Mouse (Mus musculus) hindbrain, embryonic 16.5 days (tissue): Measurements from ENCODE around the gene Sqstm1. TPM values are rescaled to one million over a fixed set of nuclear protein-coding genes. Genes with fewer than 3 reads are reported as not detected.

Experiments used
- ATAC-seq: fragments of 200-750 bp; cut with Nextera tagmentation; 2 replicates; pipeline ENCODE4 v1.8.0; 2017; ENCODE audit warnings: moderate TSS enrichment, moderate library complexity
- H3K27ac ChIP-seq: fragments of 300-500 bp; sonication (generic); 2 replicates; pipeline ENCODE4 v1.5.1; 2014; ENCODE audit warnings: low read depth, mild to moderate bottlenecking, control low read depth, low read length, moderate library complexity
- H3K27me3 ChIP-seq: fragments of 300-500 bp; sonication (generic); replicated peaks from 2 replicates; pipeline ENCODE4 v1.6.1; 2014; ENCODE audit warnings: low read length; ENCODE audit not compliant: control insufficient read depth, insufficient read depth
- H3K36me3 ChIP-seq: fragments of 300-500 bp; sonication (generic); 2 replicates; pipeline ENCODE4 v1.6.1; 2014; ENCODE audit warnings: mild to moderate bottlenecking, low read length, moderate library complexity, mixed read lengths; ENCODE audit not compliant: control insufficient read depth, insufficient read depth
- H3K4me1 ChIP-seq: fragments of 300-500 bp; sonication (generic); 2 replicates; pipeline ENCODE4 v1.6.1; 2014; ENCODE audit warnings: low read depth, low read length; ENCODE audit not compliant: control insufficient read depth, insufficient read depth
- H3K4me2 ChIP-seq: fragments of 300-500 bp; sonication (generic); 2 replicates; pipeline ENCODE4 v1.6.1; 2014; ENCODE audit warnings: mild to moderate bottlenecking, low read length, control low read depth, moderate library complexity
- H3K4me3 ChIP-seq: fragments of 300-500 bp; sonication (generic); 2 replicates; pipeline ENCODE4 v1.5.1; 2014; ENCODE audit warnings: mild to moderate bottlenecking, low read length, control low read depth, moderate library complexity
- H3K9ac ChIP-seq: fragments of 300-500 bp; sonication (generic); 2 replicates; pipeline ENCODE4 v1.6.1; 2014; ENCODE audit warnings: low read depth, mild to moderate bottlenecking, control low read depth, low read length, moderate library complexity
- H3K9me3 ChIP-seq: fragments of 300-500 bp; sonication (generic); 2 replicates; pipeline ENCODE4 v1.6.1; 2014; ENCODE audit warnings: mild to moderate bottlenecking, low read length, moderate library complexity; ENCODE audit not compliant: control insufficient read depth
- WGBS: fragments of 180-500 bp; shearing (Covaris S2); extraction: QIAGEN DNeasy Blood & Tissue Kit; methylation state at CpG from one replicate; pipeline ENCODE4 v1.1.7; 2014; 5-methylcytosine and 5-hydroxymethylcytosine counted together
- polyA plus RNA-seq: library from polyadenylated mRNA; unstranded; fragments of >200 nt; fragmentation: Nextera tagmentation; extraction: Ambion mirVana; gene quantifications from 2 replicates; pipeline ENCODE4 v1.2.1, GENCODE M21; 2015

Gene Sqstm1
- polyA plus RNA-seq, 1 experiment from 2014 or later, result 480 TPM

- Histone ChIP-seq H3K27ac (no peak overlapping the region), H3K36me3 (no peaks in the 10 kb centered on the region), H3K9ac (no peak overlapping the region), H3K4me3 (no peak overlapping the region), H3K4me2 (no peak overlapping the region), H3K27me3 (no peaks in the 10 kb centered on the region), H3K9me3 (no peaks in the 10 kb centered on the region), H3K4me1 (peaks cover 4% of the 10 kb centered on the region; the same call in 1 of the 2 replicates)
- WGBS, result 92% methylated on average over 6 of the region's 6 CpGs
- no peak for ATAC-seq
Observed at GRCm38 (mm10) chr11:50214631-50215030, 4.0 kb upstream of the Sqstm1 start.

DNA sequence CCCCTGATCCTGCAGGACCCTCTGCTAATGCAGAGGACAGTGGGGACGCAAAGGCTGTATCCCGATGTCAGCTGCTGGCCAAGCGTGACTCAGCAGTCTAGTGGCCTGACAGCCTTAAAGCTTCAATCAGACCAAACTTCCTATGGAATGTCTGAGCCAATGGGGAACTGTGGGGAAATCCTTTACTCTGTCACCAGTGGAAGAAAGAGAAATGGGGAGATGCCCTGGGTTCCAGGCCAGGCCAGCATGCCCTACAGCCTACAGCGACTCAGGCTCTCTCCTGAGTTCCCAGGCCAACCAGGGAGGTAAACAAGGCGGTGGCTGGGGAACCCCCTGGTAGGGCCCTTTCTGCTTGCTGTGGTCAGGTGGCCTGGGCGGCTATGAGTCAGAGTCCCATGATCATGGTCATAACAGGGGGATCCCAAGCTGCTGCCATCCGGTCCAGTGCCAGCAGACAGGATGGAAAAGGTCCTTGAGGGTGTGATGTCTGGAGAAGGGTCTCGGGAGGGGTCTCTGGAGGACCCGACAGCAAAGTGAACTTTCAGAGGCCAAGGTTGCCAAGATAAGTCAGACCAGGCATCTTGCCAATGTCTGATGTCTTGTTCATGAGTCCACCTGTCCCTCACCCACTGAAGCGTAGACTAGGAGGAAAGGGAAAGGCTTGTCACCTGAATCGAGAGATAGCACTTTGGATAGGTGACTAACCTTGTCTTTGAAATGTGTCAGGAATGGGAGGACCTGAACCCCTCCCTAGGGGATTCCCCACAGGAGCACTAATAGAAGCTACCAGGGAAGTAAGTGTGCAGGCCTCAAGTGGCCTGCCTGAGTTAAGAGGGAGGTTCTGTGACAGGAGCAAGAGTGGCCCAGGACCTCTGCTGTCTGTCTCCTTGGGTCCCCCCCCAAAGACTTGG is 2.5 kb upstream of the Sqstm1 start:
- H3K27ac ChIP-seq, result no peak overlapping the region
- H3K27me3 ChIP-seq, result no peaks in the 10 kb centered on the region
- H3K4me1 ChIP-seq, result peaks cover 13% of the 10 kb centered on the region
- no peaks in the 10 kb centered on the region for H3K9me3 ChIP-seq
- H3K4me2 ChIP-seq, result no peak overlapping the region
- H3K9ac ChIP-seq, result no peak overlapping the region; the same call in 1 of the 2 replicates
- no peaks in the 10 kb centered on the region for H3K36me3 ChIP-seq
- H3K4me3 ChIP-seq, result no peak overlapping the region
- 62% methylated on average over 11 of the region's 11 CpGs for WGBS
- ATAC-seq, result no peak

DNA sequence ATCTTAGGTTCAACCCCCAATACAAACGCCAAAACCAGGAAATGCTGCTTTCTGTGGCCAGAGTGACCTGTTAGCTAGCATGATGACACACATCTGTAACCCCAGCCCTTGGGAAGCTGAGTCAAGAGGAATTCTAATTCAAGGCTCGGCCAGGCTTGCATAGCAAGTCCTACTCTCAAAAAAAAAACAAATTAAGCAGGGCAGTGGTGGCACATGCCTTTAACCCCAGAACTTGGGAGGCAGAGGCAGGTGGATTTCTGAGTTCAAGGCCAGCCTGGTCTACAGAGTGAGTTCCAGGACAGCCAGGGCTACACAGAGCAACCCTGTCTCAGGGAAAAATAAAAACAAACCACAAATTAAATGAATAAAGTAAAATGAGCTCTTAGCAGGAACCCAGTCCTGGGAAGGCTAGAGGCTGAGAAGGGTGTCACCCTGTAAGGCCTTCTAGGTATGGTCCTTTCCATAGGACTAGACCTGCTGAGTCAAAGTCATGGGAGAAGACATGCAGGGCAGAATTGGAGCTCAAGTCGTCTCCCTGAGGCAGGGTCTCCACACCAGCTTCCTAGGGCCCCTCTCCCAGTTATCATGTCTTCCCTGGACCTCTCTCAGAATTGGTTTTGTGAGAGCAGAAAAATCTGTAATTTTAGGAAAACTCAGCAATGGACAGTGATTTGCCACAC is 1.6 kb upstream of the Sqstm1 start:
- H3K36me3 ChIP-seq, result peaks cover 4% of the 10 kb centered on the region
- H3K27me3 ChIP-seq, result no peaks in the 10 kb centered on the region
- no peak for ATAC-seq
- no peak overlapping the region for H3K4me3 ChIP-seq
- no peak overlapping the region for H3K27ac ChIP-seq
- WGBS, result 78% methylated on average over 3 of the region's 3 CpGs
- no peak overlapping the region for H3K4me2 ChIP-seq
- H3K9ac ChIP-seq, result no peak overlapping the region
- no peaks in the 10 kb centered on the region for H3K9me3 ChIP-seq
- peaks cover 13% of the 10 kb centered on the region for H3K4me1 ChIP-seq

DNA sequence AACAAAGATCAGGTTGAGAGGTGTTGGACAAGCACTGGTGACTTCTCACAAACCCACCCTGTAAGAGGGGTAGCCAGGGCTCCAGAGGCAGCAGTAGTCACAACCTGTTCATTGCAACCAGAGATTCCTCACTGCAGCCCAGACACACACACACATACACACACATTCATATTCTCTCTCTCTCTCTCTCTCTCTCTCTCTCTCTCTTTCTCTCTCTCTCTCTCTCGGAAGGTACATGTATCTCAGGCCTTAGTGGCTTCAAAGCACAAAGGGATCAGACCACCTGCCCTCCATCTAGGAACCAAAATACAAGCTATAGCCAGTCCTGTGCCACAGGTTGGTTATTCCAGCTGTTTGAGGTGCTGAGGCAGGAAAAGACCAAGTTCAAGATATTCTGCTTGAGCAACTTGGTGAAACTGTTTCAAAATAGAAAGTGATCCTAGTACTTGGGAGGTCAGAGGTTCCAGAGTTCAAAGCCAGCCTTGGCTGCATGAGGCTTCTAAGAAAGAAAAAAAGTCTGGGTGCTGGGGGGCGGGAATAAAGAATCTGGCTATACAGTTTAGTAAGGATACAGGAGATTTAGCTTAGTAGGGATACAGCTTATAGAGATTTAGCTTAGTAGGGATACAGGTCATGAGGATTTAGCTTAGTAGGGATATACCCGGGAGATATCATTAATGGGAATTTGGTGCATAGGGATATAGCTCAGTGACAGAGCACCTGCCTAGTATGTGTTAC is 864 bp upstream of the Sqstm1 start:
- Histone ChIP-seq H3K27ac (peak overlapping the region; percentile 98), H3K36me3 (peaks cover 11% of the 10 kb centered on the region), H3K9me3 (no peaks in the 10 kb centered on the region), H3K27me3 (no peaks in the 10 kb centered on the region), H3K4me2 (peak overlapping the region; percentile 72), H3K4me1 (peaks cover 13% of the 10 kb centered on the region), H3K4me3 (peak overlapping the region; percentile 91), H3K9ac (no peak overlapping the region; the same call in 1 of the 2 replicates)
- WGBS, result 91% methylated on average over 3 of the region's 3 CpGs
- ATAC-seq, result no peak

DNA sequence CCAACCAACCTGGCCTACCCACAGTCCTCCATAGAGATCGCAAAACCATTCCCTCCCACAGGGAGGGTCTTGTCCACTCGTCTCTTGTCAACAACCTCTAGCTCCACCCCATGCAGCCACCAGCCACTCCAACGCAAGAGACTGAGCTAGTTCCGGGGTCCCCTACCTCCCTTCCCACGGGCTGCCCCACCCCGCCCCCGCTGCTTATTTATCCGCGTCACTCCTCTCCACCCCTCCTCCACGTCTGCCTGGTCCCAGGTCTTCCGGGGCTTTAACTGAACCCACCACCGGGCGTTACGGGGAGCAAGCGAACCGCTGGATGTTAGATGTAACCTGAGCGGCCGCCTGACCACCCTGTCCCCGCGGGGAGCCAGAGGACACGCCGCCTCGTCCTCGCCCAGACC is 524 bp downstream of the Sqstm1 start:
- Histone ChIP-seq H3K36me3 (peaks cover 17% of the 10 kb centered on the region), H3K4me2 (peak overlapping the region; percentile 72), H3K4me3 (peak overlapping the region; percentile 91), H3K9ac (peak overlapping the region; percentile 97), H3K27me3 (no peaks in the 10 kb centered on the region), H3K4me1 (peaks cover 13% of the 10 kb centered on the region), H3K27ac (peak overlapping the region; percentile 98), H3K9me3 (no peaks in the 10 kb centered on the region)
- WGBS, result under 1% methylated on average over 24 of the region's 24 CpGs
- ATAC-seq, result peak; percentile 94

- no peaks in the 10 kb centered on the region for H3K27me3 ChIP-seq
- peaks cover 13% of the 10 kb centered on the region for H3K4me1 ChIP-seq
- H3K27ac ChIP-seq, result no peak overlapping the region
- 93% methylated on average over 5 of the region's 5 CpGs for WGBS
- H3K9me3 ChIP-seq, result no peaks in the 10 kb centered on the region
- no peak for ATAC-seq
- H3K4me2 ChIP-seq, result no peak overlapping the region
- no peak overlapping the region for H3K4me3 ChIP-seq
- H3K36me3 ChIP-seq, result peaks cover 29% of the 10 kb centered on the region
- H3K9ac ChIP-seq, result no peak overlapping the region
Observed at GRCm38 (mm10) chr11:50208039-50208438, 2.6 kb downstream of the Sqstm1 start.

DNA sequence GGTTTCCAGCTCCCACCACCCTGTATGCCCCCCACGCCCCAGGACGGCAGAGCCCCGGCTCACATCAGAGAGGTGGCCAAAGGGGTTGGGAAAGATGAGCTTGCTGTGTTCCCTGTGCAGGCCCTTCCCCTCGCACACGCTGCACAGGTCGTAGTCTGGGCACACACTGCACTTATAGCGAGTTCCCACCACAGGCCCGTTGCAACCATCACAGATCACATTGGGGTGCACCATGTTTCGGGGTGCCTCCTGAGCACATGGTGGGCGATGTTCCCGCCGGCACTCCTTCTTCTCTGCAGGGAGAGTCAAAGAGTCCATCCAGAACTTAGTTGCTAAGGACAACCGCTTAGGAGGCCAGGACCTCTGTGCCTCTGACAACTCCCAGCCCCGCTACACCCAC is 3.3 kb downstream of the Sqstm1 start:
- Histone ChIP-seq H3K9me3 (no peaks in the 10 kb centered on the region), H3K4me3 (no peak overlapping the region), H3K4me1 (peaks cover 13% of the 10 kb centered on the region), H3K4me2 (no peak overlapping the region), H3K27ac (no peak overlapping the region), H3K36me3 (peaks cover 34% of the 10 kb centered on the region), H3K9ac (no peak overlapping the region), H3K27me3 (no peaks in the 10 kb centered on the region)
- no peak for ATAC-seq
- 96% methylated on average over 14 of the region's 14 CpGs for WGBS

- Histone ChIP-seq H3K36me3 (peaks cover 46% of the 10 kb centered on the region), H3K4me3 (no peak overlapping the region), H3K9me3 (no peaks in the 10 kb centered on the region), H3K9ac (no peak overlapping the region), H3K27me3 (no peaks in the 10 kb centered on the region), H3K4me1 (peaks cover 11% of the 10 kb centered on the region), H3K4me2 (no peak overlapping the region), H3K27ac (no peak overlapping the region)
- ATAC-seq, result no peak
- 89% methylated on average over 2 of the region's 2 CpGs for WGBS
Observed at GRCm38 (mm10) chr11:50206037-50206436, 4.6 kb downstream of the Sqstm1 start.

- H3K4me1 ChIP-seq, result peaks cover 9% of the 10 kb centered on the region
- no peak overlapping the region for H3K4me2 ChIP-seq
- no peak overlapping the region for H3K9ac ChIP-seq
- no peak overlapping the region for H3K4me3 ChIP-seq
- H3K36me3 ChIP-seq, result peaks cover 52% of the 10 kb centered on the region
- H3K27me3 ChIP-seq, result no peaks in the 10 kb centered on the region
- H3K27ac ChIP-seq, result no peak overlapping the region
- ATAC-seq, result no peak
- WGBS, result 84% methylated on average over 3 of the region's 3 CpGs
- no peaks in the 10 kb centered on the region for H3K9me3 ChIP-seq
Observed at GRCm38 (mm10) chr11:50205434-50205833, 5.2 kb downstream of the Sqstm1 start.
